Mouse (Mus musculus) MEL (cell line): ENCODE data around the gene Olfr54.

Source experiments
- BHLHE40 ChIP-seq: IDR thresholded peaks from 2 replicates; pipeline ENCODE4 v1.6.1; 2012; ENCODE audit warnings: low read depth, mild to moderate bottlenecking, inconsistent platforms, low read length, improper control_type of control experiment, borderline replicate concordance
- CTCF ChIP-seq, 3 experiments: IDR thresholded peaks in 2 of 3; conservative IDR thresholded peaks in 1 of 3; 2 replicates each; pipeline ENCODE4 v1.5.1; 2011 to 2012; ENCODE audit warnings: low read length in 3 of 3, low read depth in 2 of 3, mild to moderate bottlenecking in 2 of 3, improper control_type of control experiment in 1 of 3, inconsistent platforms in 1 of 3, mixed read lengths in 1 of 3, moderate library complexity in 1 of 3; ENCODE audit not compliant: control insufficient read depth in 1 of 3, insufficient read depth in 1 of 3, poor library complexity in 1 of 3, severe bottlenecking in 1 of 3
- E2F4 ChIP-seq: IDR thresholded peaks from 2 replicates; pipeline ENCODE4 v1.6.1; 2011; ENCODE audit warnings: low read depth, low read length, improper control_type of control experiment, borderline replicate concordance
- ETS1 ChIP-seq: IDR thresholded peaks from 2 replicates; pipeline ENCODE4 v1.6.1; 2012; ENCODE audit warnings: low read depth, mild to moderate bottlenecking, inconsistent platforms, low read length, improper control_type of control experiment, moderate library complexity
- GABPA ChIP-seq: IDR thresholded peaks from 2 replicates; pipeline ENCODE4 v1.6.1; 2012; ENCODE audit warnings: low read depth, mild to moderate bottlenecking, inconsistent platforms, low read length, improper control_type of control experiment, moderate library complexity
- JUND ChIP-seq: IDR thresholded peaks from 2 replicates; pipeline ENCODE4 v1.6.1; 2011; ENCODE audit warnings: low read depth, mild to moderate bottlenecking, improper control_type of control experiment, low read length
- MAFK ChIP-seq: IDR thresholded peaks from 2 replicates; pipeline ENCODE4 v1.6.1; 2011; ENCODE audit warnings: low read depth, mild to moderate bottlenecking, low read length, improper control_type of control experiment, borderline replicate concordance
- MXI1 ChIP-seq: IDR thresholded peaks from 2 replicates; pipeline ENCODE4 v1.6.1; 2011; ENCODE audit warnings: mild to moderate bottlenecking, low read depth, low read length, improper control_type of control experiment
- NELFE ChIP-seq: IDR thresholded peaks from 2 replicates; pipeline ENCODE4 v1.6.1; 2011; ENCODE audit warnings: low read depth, low read length, improper control_type of control experiment
- POLR2A ChIP-seq, 2 experiments: IDR thresholded peaks; 2 replicates each; pipeline ENCODE4 v1.6.1; 2011 to 2012; ENCODE audit warnings: low read length in 2 of 2, mild to moderate bottlenecking in 2 of 2, control low read depth in 1 of 2, improper control_type of control experiment in 1 of 2, low read depth in 1 of 2, moderate library complexity in 1 of 2; ENCODE audit not compliant: control insufficient read depth in 1 of 2, insufficient read depth in 1 of 2, poor library complexity in 1 of 2
- SMC3 ChIP-seq: IDR thresholded peaks from 2 replicates; pipeline ENCODE4 v1.6.1; 2011; ENCODE audit warnings: low read depth, low read length, improper control_type of control experiment
- TAL1 ChIP-seq: IDR thresholded peaks from 2 replicates; pipeline ENCODE4 v1.6.1; 2012; ENCODE audit warnings: mild to moderate bottlenecking, inconsistent platforms, low read length, moderate library complexity, mixed read lengths
- USF2 ChIP-seq, 2 experiments: IDR thresholded peaks; 2 replicates each; pipeline ENCODE4 v1.6.1; 2011 to 2012; ENCODE audit warnings: improper control_type of control experiment in 2 of 2, low read length in 2 of 2, borderline replicate concordance in 1 of 2, inconsistent platforms in 1 of 2, low read depth in 1 of 2, mild to moderate bottlenecking in 1 of 2; ENCODE audit not compliant: insufficient read depth in 1 of 2
- ZC3H11A ChIP-seq: IDR thresholded peaks from 2 replicates; pipeline ENCODE4 v1.6.1; 2012; ENCODE audit warnings: low read depth, mild to moderate bottlenecking, inconsistent platforms, low read length, improper control_type of control experiment

DNA sequence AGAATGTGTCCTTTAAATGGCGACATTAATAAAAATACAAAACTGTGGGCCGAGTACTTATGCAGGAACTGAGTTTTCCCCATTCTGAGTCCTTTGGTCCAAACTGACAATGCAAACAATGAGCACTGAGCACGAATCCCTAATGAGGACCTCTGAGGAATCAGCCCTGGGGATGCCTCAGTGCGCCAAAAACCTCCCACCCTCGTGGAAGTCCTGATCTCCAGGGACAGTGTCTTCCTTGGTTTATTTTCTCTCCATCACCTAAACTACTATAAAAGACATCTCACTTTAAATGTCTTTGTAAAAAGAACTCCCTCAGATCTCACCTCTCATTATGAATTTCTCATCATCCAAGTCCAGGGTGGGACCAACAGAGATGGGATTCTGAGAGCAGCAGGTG is 32.4 kb upstream of the Olfr54 start, which contains the start of gene Olfr1377:
- TF ChIP-seq CTCF (IDR thresholded peaks at IDR 0.05 in 2 of 3, conservative IDR thresholded peaks at IDR 0.05 in 1 of 3; ENCODE audit: control insufficient read depth in 1 of 3, insufficient read depth in 1 of 3, low read depth in 2 of 3, low read length in 3 of 3, poor library complexity in 1 of 3, severe bottlenecking in 1 of 3) (no peak), GABPA (no peak), NELFE (no peak), SMC3 (no peak), POLR2A (IDR thresholded peaks at IDR 0.05; ENCODE audit: control insufficient read depth in 1 of 2, insufficient read depth in 1 of 2, low read depth in 1 of 2, low read length in 2 of 2, poor library complexity in 1 of 2) (no peak), BHLHE40 (no peak), E2F4 (no peak), MXI1 (no peak), MAFK (no peak), TAL1 (no peak), USF2 (IDR thresholded peaks at IDR 0.05; ENCODE audit: borderline replicate concordance in 1 of 2, insufficient read depth in 1 of 2, low read depth in 1 of 2, low read length in 2 of 2) (no peak), ETS1 (no peak), ZC3H11A (no peak), JUND (no peak)
